Mouse (Mus musculus): ENCODE measurements around the gene Gck.
"Not testable (repeated sequence)": the region's sequence is repeated elsewhere in the genome, so short reads cannot be mapped to it uniquely, and the experiment has no call there.

Gene Gck

GRCm38 (mm10) chr11:5908642-5909041 lies 41.2 kb downstream of the Gck start:
- no peak for DNase-seq (ENCODE audit: low spot score in 2 of 2)

- no peak for DNase-seq (ENCODE audit: low spot score in 2 of 2)
Observed at GRCm38 (mm10) chr11:5907096-5907495, 42.8 kb downstream of the Gck start.

GRCm38 (mm10) chr11:5905778-5906518 lies 43.9 kb downstream of the Gck start:
- peak in 1 of 2 experiments; percentile 20 for DNase-seq (ENCODE audit: low spot score in 2 of 2)

- no peak for DNase-seq (ENCODE audit: low spot score in 2 of 2)
Observed at GRCm38 (mm10) chr11:5904871-5905270, 45.0 kb downstream of the Gck start.

GRCm38 (mm10) chr11:5904357-5904756 lies 45.5 kb downstream of the Gck start:
- no peak for DNase-seq (ENCODE audit: low spot score in 2 of 2)

DNA sequence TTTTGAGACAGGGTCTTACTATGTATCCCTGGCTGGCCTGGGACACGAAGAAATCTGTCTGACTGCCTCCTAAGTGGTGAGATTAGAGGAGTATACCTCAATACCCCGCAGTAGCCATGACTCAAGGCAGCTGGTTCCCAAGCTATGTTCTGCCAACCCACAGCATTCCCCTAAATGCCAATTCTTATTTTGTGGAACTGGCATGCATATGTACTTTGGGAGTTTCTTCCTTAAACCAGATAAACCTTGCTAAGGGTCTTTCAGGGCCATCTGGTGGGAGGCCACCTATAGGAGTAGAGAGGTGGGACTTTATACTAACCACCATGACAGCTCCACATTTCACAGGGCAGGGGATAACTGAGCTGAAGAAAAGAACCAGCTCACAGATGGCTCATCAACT lies 46.0 kb downstream of the Gck start:
- no peak for DNase-seq (ENCODE audit: low spot score in 2 of 2)

GRCm38 (mm10) chr11:5902390-5902789 lies 47.5 kb downstream of the Gck start:
- DNase-seq (ENCODE audit: low spot score in 2 of 2), result no peak

DNA sequence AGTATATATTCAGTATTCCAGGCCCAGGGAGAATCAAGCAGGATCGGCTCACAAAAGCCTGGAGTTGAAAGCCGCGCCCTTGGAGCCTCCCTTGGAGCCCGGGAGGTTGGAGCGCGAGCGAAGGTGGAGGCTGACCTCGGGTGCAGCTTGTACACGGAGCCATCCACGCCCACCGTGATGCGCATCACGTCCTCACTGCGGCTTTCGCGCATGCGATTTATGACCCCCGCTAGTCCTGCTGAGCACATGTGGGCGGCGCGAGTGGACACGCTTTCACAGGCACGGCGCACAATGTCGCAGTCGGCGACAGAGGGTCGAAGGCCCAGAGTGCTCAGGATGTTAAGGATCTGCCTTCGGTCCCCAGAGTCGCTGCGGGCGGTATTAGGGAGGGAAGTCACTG lies 47.9 kb downstream of the Gck start:
- peak in 1 of 2 experiments; percentile 65 for DNase-seq (ENCODE audit: low spot score in 2 of 2)

DNA sequence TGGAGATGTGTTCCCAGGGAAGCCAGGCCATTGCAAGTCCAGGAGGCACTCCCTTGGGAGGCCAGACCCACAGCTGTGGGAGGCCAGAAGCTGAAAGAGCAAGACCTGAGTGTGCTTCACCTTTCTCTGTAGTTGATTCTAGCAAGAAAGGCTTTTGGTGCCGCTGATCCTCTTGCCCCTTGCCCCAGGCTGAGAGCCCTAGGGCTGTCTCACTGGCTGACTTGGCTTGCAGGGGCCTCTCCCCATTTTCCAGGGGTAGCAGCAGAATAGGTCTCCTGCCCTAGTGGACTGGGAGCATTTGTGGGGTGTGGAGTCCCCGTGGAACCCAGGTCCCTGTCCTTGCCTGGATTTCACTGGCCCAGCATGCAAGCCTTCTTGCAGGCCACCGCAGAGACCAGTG lies 48.6 kb downstream of the Gck start:
- no peak for DNase-seq (ENCODE audit: low spot score in 2 of 2)

DNA sequence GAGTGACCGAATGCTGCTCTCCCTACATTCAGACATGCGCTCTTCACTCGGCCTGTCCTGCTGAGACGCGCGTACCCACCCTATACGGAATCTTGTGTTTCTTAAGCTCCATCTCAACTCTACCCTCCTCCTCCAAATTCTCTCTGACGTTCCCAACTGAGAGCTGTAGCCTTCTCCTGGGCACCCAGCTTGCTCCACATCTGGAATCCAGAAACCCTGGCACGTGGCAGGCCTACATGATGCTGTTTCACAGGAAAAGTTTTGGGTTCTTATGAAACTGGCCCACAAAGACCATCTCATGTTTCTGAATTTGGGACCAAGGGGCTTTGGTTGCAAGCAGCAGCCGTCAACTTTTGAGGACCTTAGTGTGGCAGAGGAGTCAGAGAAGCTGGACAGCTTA lies 50.6 kb downstream of the Gck start:
- no peak for DNase-seq (ENCODE audit: low spot score in 2 of 2)

GRCm38 (mm10) chr11:5898531-5898930 lies 51.4 kb downstream of the Gck start, which contains the start of gene Myl7:
TSS of gene Myl7 (minus strand) at chr11:5898782.
- DNase-seq (ENCODE audit: low spot score in 2 of 2), result no peak

DNA sequence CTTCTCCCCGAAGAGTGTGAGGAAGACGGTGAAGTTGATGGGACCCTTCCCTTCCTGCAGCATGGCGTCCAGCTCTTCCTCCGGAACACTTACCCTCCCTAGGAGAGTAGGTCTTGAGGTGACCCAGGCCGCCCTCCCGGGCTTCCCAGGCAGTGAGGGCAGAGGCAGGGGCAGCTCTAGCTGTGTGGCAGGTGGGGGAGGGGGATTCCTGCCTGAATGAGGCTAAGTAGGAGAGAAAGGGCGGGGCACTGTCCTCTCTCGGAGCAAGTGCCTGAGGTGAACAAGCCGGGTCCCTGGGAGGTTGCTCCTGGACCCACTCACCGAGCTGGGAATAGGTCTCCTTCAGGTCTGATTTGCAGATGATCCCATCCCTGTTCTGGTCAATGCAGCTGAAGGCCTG lies 52.0 kb downstream of the Gck start:
- no peak for DNase-seq (ENCODE audit: low spot score in 2 of 2)

- DNase-seq (ENCODE audit: low spot score in 2 of 2), result no peak
Observed at GRCm38 (mm10) chr11:5897230-5897629, 52.7 kb downstream of the Gck start.

DNA sequence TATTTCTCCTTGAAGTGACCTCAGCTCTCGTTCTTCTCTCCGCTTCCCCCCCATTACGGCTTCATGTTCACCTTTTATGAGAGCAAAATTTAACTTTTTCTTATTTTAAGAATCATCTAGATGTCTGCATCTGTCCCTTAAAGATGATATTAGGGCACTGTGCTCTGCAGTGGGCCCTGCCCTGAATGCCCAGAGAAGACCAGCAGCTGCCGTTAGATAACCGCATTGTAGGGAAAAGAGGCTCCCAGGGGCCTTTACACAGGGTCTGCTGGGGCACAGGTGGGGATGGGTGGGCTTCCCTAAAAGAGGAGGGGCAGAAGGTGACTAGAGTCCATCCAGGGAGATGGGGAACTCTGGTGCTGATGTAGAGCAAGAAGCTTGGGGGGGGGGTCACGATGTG lies 56.1 kb downstream of the Gck start:
- DNase-seq (ENCODE audit: low spot score in 2 of 2), result no peak

DNA sequence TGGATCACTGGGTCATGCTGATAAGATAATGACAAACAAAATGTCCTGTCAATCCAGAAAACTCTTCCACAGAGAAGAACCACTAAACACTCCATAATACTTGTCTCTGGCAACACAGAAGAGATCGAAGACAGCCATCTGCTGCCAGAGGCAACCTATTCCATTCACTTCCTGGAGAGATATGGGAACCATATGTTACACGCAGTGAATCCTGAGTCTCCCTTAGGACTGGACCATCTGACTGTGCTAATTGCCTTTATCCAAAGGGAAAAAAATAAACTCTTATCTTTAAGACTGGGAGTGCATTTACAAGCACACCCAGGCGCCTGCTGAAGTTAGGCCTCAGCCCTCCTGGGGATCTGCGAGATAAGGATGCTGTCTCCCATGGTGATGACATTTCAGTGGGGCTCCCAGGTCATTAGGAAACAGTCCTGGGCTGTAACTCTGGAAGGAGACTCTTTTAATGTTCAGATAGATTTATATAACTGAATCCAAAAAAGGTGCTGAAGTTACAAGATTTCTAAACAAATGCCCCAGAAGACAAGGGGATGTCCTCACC lies 57.0 kb downstream of the Gck start:
- DNase-seq (ENCODE audit: low spot score in 2 of 2), result no peak

DNA sequence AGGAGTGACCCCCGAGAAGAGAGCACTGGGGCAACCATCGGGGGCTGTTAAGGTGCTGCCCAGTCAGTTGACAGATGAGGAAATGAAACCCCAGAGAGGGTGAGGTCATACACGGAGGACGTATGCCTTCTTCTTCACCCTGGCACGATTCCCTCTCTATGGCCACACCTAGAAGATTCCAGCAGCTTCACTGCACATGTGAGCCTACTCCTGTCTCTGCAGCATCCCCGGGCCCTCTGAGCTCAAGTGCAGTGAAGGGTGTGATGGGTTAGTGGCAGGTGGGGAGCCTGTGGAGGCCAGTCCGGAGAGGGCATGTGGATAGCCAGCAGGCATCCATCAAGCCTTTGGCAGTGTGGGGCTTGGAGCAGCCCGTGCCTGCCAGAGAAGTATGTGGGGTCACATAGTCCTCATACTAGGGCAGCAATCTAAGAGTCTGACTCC lies 57.7 kb downstream of the Gck start:
- DNase-seq (ENCODE audit: low spot score in 2 of 2), result peak in 1 of 2 experiments; percentile 17

DNA sequence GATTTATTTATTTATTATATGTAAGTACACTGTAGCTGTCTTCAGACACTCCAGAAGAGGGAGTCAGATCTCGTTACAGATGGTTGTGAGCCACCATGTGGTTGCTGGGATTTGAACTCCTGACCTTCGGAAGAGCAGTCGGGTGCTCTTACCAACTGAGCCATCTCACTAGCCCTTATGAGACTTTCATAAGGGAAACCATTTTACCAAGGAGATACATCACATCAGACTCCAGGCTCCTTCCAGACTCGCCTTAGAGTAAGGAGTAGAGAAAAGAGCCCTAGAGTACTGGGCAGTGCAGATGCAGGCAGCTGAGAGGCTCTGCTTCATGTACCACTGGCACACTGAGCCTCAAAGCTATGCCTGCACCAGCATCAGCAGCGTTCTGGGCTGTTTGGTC lies 61.3 kb downstream of the Gck start:
- DNase-seq (ENCODE audit: low spot score in 2 of 2), result not testable (repeated sequence)

- DNase-seq (ENCODE audit: low spot score in 2 of 2), result no peak
Observed at GRCm38 (mm10) chr11:5887250-5887649, 62.6 kb downstream of the Gck start.

DNA sequence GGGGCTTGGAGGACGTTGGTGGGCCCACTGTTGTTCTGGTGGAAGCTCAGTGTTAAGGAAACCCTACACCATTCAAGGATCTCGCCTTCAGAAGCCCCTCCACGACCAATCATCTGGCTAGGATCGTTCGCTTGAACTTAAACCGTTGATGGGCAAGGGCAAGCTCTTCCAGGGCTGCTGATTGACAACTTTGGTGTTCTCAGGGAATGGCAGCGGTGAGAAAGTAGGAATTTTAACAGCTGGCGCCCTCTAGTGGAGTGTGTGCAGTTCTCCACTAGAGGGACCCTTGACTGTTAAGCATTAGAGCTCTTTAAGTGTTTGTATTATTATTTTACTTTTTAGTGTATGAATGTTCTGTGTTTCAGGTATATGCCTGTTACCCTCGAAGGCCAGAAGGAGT lies 63.7 kb downstream of the Gck start:
- peak in 1 of 2 experiments; percentile 62 for DNase-seq (ENCODE audit: low spot score in 2 of 2)

- DNase-seq (ENCODE audit: low spot score in 2 of 2), result no peak
Observed at GRCm38 (mm10) chr11:5882518-5882917, 67.4 kb downstream of the Gck start.

DNA sequence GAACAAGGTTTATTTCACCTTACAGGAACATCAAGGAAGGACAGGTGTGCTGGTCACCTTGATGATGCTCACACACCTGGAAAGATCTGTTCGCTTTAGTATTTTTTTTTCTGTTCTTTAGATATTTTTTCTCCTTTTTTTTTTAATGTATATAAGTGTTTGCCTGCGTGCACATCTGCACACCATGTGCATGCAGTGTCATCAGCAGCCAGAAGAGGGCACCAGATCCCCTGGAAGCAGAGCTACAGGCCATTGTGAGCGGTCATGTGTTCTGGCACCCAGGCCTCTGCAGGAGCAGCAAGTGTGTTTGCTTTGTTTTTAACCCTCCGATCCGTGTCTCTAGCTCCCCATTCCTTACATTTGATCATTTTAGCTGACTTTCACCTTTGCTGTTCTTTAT lies 70.0 kb downstream of the Gck start:
- DNase-seq (ENCODE audit: low spot score in 2 of 2), result peak; percentile 61 to 81

GRCm38 (mm10) chr11:5878661-5879060 lies 71.2 kb downstream of the Gck start:
- DNase-seq (ENCODE audit: low spot score in 2 of 2), result no peak

DNA sequence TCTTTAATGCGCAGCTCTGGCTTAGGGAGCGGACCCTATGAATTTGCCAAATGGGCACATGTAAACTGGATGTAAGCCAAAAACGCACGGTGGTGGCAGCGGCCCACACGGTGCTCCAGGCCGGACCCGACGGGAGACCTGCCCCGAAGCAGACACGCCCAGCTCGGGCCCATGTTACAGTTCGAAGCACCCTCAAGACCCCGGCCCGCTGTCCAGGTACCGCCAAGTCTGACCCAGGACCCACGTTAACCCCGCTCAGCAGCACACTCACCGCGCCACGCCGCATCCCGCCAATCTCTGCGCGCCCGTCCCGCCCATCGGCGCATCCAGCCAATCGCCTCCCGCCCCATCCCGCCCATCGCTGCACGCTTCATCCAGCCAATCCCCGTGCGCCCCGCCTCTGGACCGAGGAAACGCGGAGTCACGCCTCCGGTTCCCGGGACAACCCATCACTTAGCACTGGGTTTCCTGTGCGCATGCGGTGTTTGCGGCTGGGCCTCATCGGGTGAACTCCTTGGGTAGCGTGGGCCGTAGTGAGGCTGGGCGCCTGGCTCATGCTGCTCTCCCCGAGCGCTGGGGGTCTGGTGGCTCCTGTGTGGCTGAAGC lies 71.9 kb downstream of the Gck start, which contains the start of gene Pold2:
TSS of gene Pold2 (minus strand) at position 372 of the 606 bp plus-strand sequence.
- DNase-seq (ENCODE audit: low spot score in 2 of 2), result peak; percentile 95 to 96
